9 mouse cellular contexts compared by ENCODE assay signal in the genomic region with DNA sequence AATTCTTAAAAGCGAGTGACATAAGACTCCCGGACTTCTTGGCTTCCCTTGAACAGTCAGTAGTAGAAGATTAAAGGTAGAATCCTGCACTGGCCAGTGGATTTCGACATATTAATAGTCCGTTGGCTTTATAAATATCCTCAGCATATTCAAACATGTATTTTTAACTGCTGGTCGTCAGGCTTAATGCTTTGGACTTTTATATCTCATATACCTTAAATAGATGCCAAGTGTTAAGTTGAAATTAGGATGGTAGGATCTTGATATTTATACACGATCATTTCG. TPM values are rescaled to one million over a fixed set of nuclear protein-coding genes. Genes with fewer than 3 reads are reported as not detected.
DNase-seq lines count a peak whose midpoint lies in the region; ATAC-seq and TF ChIP-seq lines count a peak whose summit lies in the region.
"Had no signal": no experiment of that assay in that cellular context is flagged by ENCODE, and none has a peak within 500 bp of the region (broad histone marks: within the 10 kb centered on the region; RNA-seq: fewer than 3 reads in every experiment).

No protein-coding gene starts in this region.

- in situ Hi-C loops in CH12.LX (cut with MboI; ENCODE audit: low pct_ligation_motif_present, low pct_unique_long_range_greater_than_20kb, low sequenced_read_pairs): no loop called here

- H3K4me3 ChIP-seq in heart, adult 2 months: peak overlapping the region; percentile 86
- H3K4me3 ChIP-seq in CH12.LX (replicated peaks in 1 of 3; ENCODE audit: low read depth in 2 of 3, low read length in 2 of 3, poor library complexity in 1 of 3): peak overlapping the region; percentile 56 to 87 (median 77)
- H3K4me3 ChIP-seq in forebrain, embryonic 16.5 days (replicated peaks; ENCODE audit: low read length): peak overlapping the region; percentile 91
- H3K4me3 ChIP-seq in liver, embryonic 14.5 days (ENCODE audit: insufficient read depth in 1 of 2, low read depth in 2 of 2, low read length in 2 of 2): peak overlapping the region; percentile 85 to 96

- H3K4me1 ChIP-seq in heart, adult 2 months (ENCODE audit: control insufficient read depth, insufficient read depth, low read length): peaks cover 12% of the 10 kb centered on the region
- peaks cover 0 to 16% of the 10 kb centered on the region in 2 experiments; a peak in 2 of 4 replicates for H3K4me1 ChIP-seq in CH12.LX (ENCODE audit: control insufficient read depth in 1 of 2, insufficient read depth in 2 of 2)
- H3K4me1 ChIP-seq in forebrain, embryonic 16.5 days (replicated peaks; ENCODE audit: control insufficient read depth, insufficient read depth, low read length): peaks cover 34% of the 10 kb centered on the region
- peaks cover 10 to 20% of the 10 kb centered on the region in 2 experiments for H3K4me1 ChIP-seq in liver, embryonic 14.5 days (replicated peaks; ENCODE audit: control insufficient read depth in 2 of 2, insufficient read depth in 2 of 2, low read length in 1 of 2)

- WGBS in heart, adult 2 months: 6% methylated on average over 7 of the region's 7 CpGs
- WGBS in forebrain, embryonic 16.5 days: 29% methylated on average over 7 of the region's 7 CpGs
- WGBS in liver, embryonic 14.5 days (ENCODE audit: insufficient replicate concordance): 13% methylated on average over 7 of the region's 7 CpGs

- dilution Hi-C loops in CH12.LX (cut with MboI; ENCODE audit: extremely low pct_ligation_motif_present, extremely low pct_unique_long_range_greater_than_20kb, low sequenced_read_pairs): no loop called here

- H3K79me2 ChIP-seq in heart, adult 2 months (replicated peaks; ENCODE audit: control insufficient read depth, insufficient read depth, low read length): peaks cover 9% of the 10 kb centered on the region
- H3K79me2 ChIP-seq in CH12.LX (replicated peaks; ENCODE audit: control insufficient read depth, extremely low read depth, insufficient read depth, poor library complexity, severe bottlenecking): peaks cover 47% of the 10 kb centered on the region

- peak overlapping the region; percentile 86 for H3K27ac ChIP-seq in heart, adult 2 months
- H3K27ac ChIP-seq in CH12.LX (ENCODE audit: insufficient read depth, low read depth): no peak overlapping the region
- no peak overlapping the region for H3K27ac ChIP-seq in forebrain, embryonic 16.5 days (ENCODE audit: low read length)
- peak overlapping the region; percentile 68 for H3K27ac ChIP-seq in liver, embryonic 14.5 days

- H3K27me3 ChIP-seq in heart, adult 2 months (ENCODE audit: control insufficient read depth, insufficient read depth, low read length): no peaks in the 10 kb centered on the region
- no peaks in the 10 kb centered on the region for H3K27me3 ChIP-seq in CH12.LX (replicated peaks)
- no peaks in the 10 kb centered on the region for H3K27me3 ChIP-seq in forebrain, embryonic 16.5 days (replicated peaks; ENCODE audit: control insufficient read depth, insufficient read depth, low read length)
- no peaks in the 10 kb centered on the region for H3K27me3 ChIP-seq in liver, embryonic 14.5 days (ENCODE audit: control insufficient read depth, insufficient read depth, low read length)

- DNase-seq in heart, adult 2 months: no peak
- no peak for DNase-seq in heart, postnatal 36 days
- DNase-seq in CH12.LX (ENCODE audit: extremely low read depth) (no peak), MN1 (ENCODE audit: low spot score) (no peak)
- DNase-seq in liver, embryonic 14.5 days (ENCODE audit: low read depth in 3 of 3, low spot score in 3 of 3): no peak
- DNase-seq in yolk sac, embryonic 10.5 days (ENCODE audit: low spot score): no peak
- DNase-seq: spleen, adult 18-20 months had no signal

- no peak for TF ChIP-seq CTCF in heart, adult 2 months (IDR thresholded peaks at IDR 0.05)
- no peak for TF ChIP-seq CTCF in CH12.LX (conservative IDR thresholded peaks at IDR 0.05 in 1 of 2, IDR thresholded peaks at IDR 0.05 in 1 of 2; ENCODE audit: low read depth in 2 of 2, low read length in 2 of 2)
- TF ChIP-seq CTCF in liver, embryonic 14.5 days (IDR thresholded peaks at IDR 0.05; ENCODE audit: low read depth): no peak

- intact Hi-C loops in heart, adult 2 months (cut with DNase I): loop anchor here (5.0 kb wide), 1 partner anchor 53 kb away; no protein-coding TSS in a partner anchor
- intact Hi-C loops in heart, postnatal 36 days (cut with DNase I): no loop called here

- TF ChIP-seq EP300 in heart, adult 2 months (IDR thresholded peaks at IDR 0.05; ENCODE audit: insufficient read depth, low read depth, low read length): no peak
- no peak for TF ChIP-seq EP300 in CH12.LX (IDR thresholded peaks at IDR 0.05; ENCODE audit: low read length)
- TF ChIP-seq EP300 in liver, embryonic 14.5 days (IDR thresholded peaks at IDR 0.05; ENCODE audit: low read depth): no peak

- H3K9me3 ChIP-seq in CH12.LX (replicated peaks; ENCODE audit: low read length): no peaks in the 10 kb centered on the region
- H3K9me3 ChIP-seq in forebrain, embryonic 16.5 days (ENCODE audit: control insufficient read depth, low read length): no peaks in the 10 kb centered on the region
- no peaks in the 10 kb centered on the region for H3K9me3 ChIP-seq in liver, embryonic 14.5 days (ENCODE audit: control insufficient read depth, low read length)

- peak overlapping the region; percentile 79 for H3K4me2 ChIP-seq in CH12.LX (ENCODE audit: insufficient read depth, low read depth, poor library complexity, severe bottlenecking)
- H3K4me2 ChIP-seq in forebrain, embryonic 16.5 days (ENCODE audit: low read length): peak overlapping the region; percentile 89
- peak overlapping the region; percentile 78 for H3K4me2 ChIP-seq in liver, embryonic 14.5 days (ENCODE audit: low read depth)

- no peak for TF ChIP-seq RAD21 in CH12.LX (IDR thresholded peaks at IDR 0.05; ENCODE audit: low read depth, low read length)

- H3K36me3 ChIP-seq in heart, adult 2 months (ENCODE audit: control insufficient read depth, insufficient read depth, low read length): peaks cover 36% of the 10 kb centered on the region
- H3K36me3 ChIP-seq in CH12.LX (replicated peaks in 1 of 2; ENCODE audit: control insufficient read depth in 1 of 2, insufficient read depth in 1 of 2, low read length in 1 of 2): peaks cover 3 to 14% of the 10 kb centered on the region in 2 experiments
- no peaks in the 10 kb centered on the region for H3K36me3 ChIP-seq in forebrain, embryonic 16.5 days (ENCODE audit: control insufficient read depth, insufficient read depth)
- H3K36me3 ChIP-seq in liver, embryonic 14.5 days (replicated peaks; ENCODE audit: control insufficient read depth, insufficient read depth, low read depth): no peaks in the 10 kb centered on the region

- no peak for ATAC-seq in forebrain, embryonic 16.5 days
- ATAC-seq in liver, embryonic 14.5 days (ENCODE audit: insufficient read depth): no peak
- ATAC-seq in CD4-positive, CD25-positive, alpha-beta regulatory T cell, adult 4 months: no peak

- TF ChIP-seq POLR2A in heart, adult 2 months (IDR thresholded peaks at IDR 0.05; ENCODE audit: insufficient read depth, low read depth, low read length): no peak
- TF ChIP-seq POLR2A in CH12.LX (IDR thresholded peaks at IDR 0.05; ENCODE audit: low read depth, low read length): no peak

- peak overlapping the region; percentile 73 for H3K9ac ChIP-seq in heart, adult 2 months (ENCODE audit: low read depth, low read length)
- H3K9ac ChIP-seq in CH12.LX (ENCODE audit: insufficient read depth, low read depth): peak overlapping the region; percentile 79
- H3K9ac ChIP-seq in forebrain, embryonic 16.5 days (replicated peaks; ENCODE audit: low read depth, low read length): peak overlapping the region; percentile 97
- peak overlapping the region; percentile 86 for H3K9ac ChIP-seq in liver, embryonic 14.5 days (replicated peaks)

TF ChIP-seq in CH12.LX, 34 proteins besides CTCF, POLR2A, EP300 and RAD21:
- no peak for TF ChIP-seq ZNF384 (IDR thresholded peaks at IDR 0.05; ENCODE audit: low read depth, low read length)
- no peak for TF ChIP-seq MXI1 (IDR thresholded peaks at IDR 0.05; ENCODE audit: low read depth, low read length)
- TF ChIP-seq PAX5 (IDR thresholded peaks at IDR 0.05; ENCODE audit: low read length): no peak
- TF ChIP-seq TBP (conservative IDR thresholded peaks at IDR 0.05; ENCODE audit: low read depth, low read length): no peak
- TF ChIP-seq JUN (IDR thresholded peaks at IDR 0.05; ENCODE audit: insufficient read depth, low read depth, low read length): no peak
- no peak for TF ChIP-seq MYC (IDR thresholded peaks at IDR 0.05; ENCODE audit: low read depth, low read length)
- no peak for TF ChIP-seq NELFE (IDR thresholded peaks at IDR 0.05; ENCODE audit: low read depth, low read length)

RNA-seq across cellular contexts. Expression of a gene that starts 1.1 kb away (rescaled TPM):
- total RNA-seq in heart, adult 2 months (2021): 10 to 100 TPM; 78.0 to 90.2 TPM
- 15.7 and 33.8 TPM in 2 replicates for polyA plus RNA-seq in heart, adult 2 months (2012; rRNA removed)
- total RNA-seq in heart, postnatal 36 days (2021): 10 to 100 TPM; 80.2 to 81.2 TPM
- 35.0 and 38.9 TPM in 2 replicates for total RNA-seq in CH12.LX (2012; rRNA removed)
- total RNA-seq in CH12.LX (2014; rRNA removed): 35.8 and 42.5 TPM in 2 replicates
- polyA plus RNA-seq in CH12.LX (2012; ENCODE audit: insufficient read length, low read depth): 36.6 and 36.8 TPM in 2 replicates
- 98.6 and 107 TPM in 2 replicates for polyA plus RNA-seq in forebrain, embryonic 16.5 days (2015; fragmentation: Nextera tagmentation; extraction: Ambion mirVana)
- polyA plus RNA-seq in liver, embryonic 14.5 days (2012; rRNA removed): 6.6 and 11.4 TPM in 2 replicates
- 20.3 and 20.9 TPM in 2 replicates for polyA plus RNA-seq in liver, embryonic 14.5 days (2014; fragmentation: Nextera tagmentation; extraction: Ambion mirVana)
- 10 to 100 TPM; 16.1 to 23.4 TPM for polyA plus RNA-seq in CD4-positive, CD25-positive, alpha-beta regulatory T cell, adult 4 months (2017; shearing (Covaris generic))

Comparison
In these comparisons a context has a peak if more than half of its experiments do, and no peak if none do; other contexts are left out.
1. H3K27ac ChIP-seq: peak in heart, adult 2 months (single experiment) and liver, embryonic 14.5 days (single experiment); none in CH12.LX (single experiment) and forebrain, embryonic 16.5 days (single experiment).
2. Peak in every context shown above with its lines, with median percentiles within 50 percentile points of each other: H3K4me3 ChIP-seq, H3K9ac ChIP-seq and H3K4me2 ChIP-seq.